Mouse (Mus musculus) frontal cortex, adult (tissue): Measurements from ENCODE around the gene Phf5a.
A peak's percentile ranks its signal among the peaks of the same experiment; 100 is the strongest.
"Not testable (repeated sequence)": the region's sequence is repeated elsewhere in the genome, so short reads cannot be mapped to it uniquely, and the experiment has no call there.

Experiments used
- ATAC-seq: cut with Nextera tagmentation; 2 replicates; pipeline ENCODE4 v1.9.2; 2017; ENCODE audit warnings: mild to moderate bottlenecking, moderate library complexity, mixed read lengths; ENCODE audit not compliant: low TSS enrichment

Gene Phf5a

DNA sequence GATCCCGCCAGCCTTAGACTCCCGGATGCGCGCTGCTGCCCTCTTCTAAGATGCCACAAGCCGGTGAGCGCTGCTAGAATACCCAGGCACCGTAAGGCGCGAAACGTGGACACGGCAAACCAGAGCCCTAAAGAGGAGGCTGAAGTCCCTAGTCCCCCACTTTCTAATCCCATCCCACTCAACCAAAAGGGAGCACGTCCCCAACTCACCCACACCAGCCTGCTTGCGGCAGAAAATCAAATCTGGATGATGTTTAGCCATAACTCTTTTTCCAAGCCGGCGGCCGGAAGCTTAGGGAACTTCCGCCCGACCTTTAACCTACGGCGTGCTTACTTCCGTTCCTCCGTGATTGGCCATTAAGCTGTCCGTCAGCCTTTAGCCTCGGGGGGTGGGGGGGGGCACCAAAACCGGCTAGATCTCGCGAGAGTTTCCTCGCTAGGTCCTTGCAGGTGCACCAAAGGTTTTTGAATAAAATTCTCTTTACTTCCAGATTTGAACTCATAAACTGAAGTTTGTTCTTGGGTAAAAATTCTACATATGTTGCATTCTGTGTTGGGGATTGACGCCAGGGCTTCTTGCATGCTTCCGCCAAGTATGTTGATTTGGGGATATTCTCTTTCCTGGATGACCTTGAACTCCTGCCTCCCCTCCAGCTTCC, at the start of gene Phf5a:
Gene Phf5a (minus strand): TSS at position 308 of the 658 bp plus-strand sequence.
- ATAC-seq = peak; percentile 82

- ATAC-seq = no peak
Observed at GRCm38 (mm10) chr15:81921255-81921654, 49.5 kb upstream of the Phf5a start.

DNA sequence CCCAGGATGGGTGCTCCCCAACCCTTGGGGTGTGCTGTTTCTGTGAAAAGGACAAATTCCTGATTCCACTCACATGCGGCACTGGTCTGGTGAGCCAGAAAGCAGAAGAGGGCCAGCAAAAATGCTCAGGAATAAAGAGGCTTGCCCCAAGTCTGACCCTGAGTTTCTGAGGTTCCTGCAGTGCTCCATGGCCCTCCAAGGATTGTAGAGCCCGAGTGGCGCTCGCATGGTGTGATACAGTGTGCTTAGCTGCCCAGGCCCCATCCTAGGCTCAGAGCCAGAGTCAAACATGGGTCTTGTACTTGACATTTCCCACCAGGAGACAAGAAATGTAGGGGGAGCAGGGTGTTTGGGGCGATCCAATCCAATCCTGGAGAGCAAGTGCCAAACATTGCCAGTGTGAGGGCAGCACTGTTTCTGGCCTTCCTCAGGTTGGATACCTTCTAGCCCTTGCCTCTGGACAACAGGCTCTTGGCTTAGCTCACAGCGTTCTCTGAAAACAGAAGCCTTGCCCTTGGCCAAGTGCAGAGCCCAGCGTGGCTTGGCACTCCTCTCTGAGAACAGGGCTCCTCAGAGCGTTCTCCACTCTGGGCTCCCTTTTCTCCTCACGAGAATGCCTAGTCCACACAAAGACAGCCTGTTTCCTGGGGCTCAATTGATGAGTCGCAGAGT, 49.0 kb upstream of the Phf5a start:
- 0 out of 2 replicates have a peak, but pooled peaks have one; percentile 8 for ATAC-seq

GRCm38 (mm10) chr15:81919062-81919461, 47.4 kb upstream of the Phf5a start:
- no peak for ATAC-seq

DNA sequence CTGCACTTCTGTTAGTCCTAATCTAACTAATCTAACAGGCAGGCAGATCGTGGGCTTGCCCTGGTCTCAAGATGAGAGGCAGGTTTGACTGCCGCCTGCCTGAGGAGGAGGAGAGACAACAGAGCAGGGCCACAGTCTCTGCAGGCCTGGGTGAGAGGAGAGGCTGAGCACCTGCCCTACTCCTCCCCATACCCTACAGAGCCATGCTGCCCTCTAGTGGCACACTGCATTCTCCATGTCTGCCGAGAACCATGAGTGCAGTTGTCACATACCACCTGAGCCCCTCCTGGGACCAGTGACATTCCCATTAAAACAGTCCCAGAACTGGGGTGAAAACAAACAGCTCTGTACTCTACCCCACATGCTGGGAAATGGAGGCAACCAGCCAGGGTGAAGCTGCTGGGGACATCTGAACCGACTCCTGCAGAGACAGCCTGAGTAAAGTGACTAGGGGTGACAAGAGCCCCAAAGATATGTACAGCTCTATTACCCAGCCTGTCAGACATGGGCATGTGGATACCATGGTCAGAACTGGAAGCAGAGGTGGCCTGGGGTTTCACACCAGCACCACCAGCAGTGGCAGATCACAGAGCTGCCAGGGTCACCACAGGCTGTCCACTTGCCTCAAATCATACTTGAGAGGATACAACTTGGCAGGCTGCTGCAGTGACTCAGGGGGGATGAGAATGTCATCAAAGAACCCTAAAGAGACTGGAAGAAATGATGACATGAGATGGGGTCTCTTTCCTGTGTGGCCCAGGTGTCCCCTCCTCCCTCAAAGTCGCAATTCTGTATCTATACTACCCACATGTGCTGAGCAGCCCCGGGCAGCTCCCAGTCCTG, 46.1 kb upstream of the Phf5a start:
- ATAC-seq = peak; percentile 64

GRCm38 (mm10) chr15:81917201-81917600, 45.5 kb upstream of the Phf5a start:
- no peak for ATAC-seq

- no peak for ATAC-seq
Observed at GRCm38 (mm10) chr15:81915663-81916062, 44.0 kb upstream of the Phf5a start.

DNA sequence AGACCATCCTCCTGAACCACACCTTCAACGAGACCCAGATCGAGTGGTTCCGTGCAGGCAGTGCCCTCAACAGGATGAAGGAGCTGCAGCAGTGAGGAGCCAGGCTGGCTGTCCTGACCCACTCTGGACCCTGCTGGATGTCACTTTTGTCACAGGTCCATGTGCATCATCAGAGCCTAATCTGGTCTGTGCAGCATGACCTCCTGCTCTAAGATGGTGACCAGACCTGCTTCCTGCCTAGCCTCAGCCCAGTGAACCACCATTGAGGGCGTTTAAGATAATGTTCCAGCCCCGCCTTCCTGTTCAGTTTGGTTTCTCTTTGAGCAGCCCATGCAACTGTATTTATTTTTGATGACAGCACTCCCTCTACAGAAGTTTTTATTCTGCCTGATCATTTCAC, 43.0 kb upstream of the Phf5a start:
- no peak for ATAC-seq

- no peak for ATAC-seq
Observed at GRCm38 (mm10) chr15:81912498-81912897, 40.8 kb upstream of the Phf5a start.

- not testable (repeated sequence) for ATAC-seq
Observed at GRCm38 (mm10) chr15:81908767-81909166, 37.1 kb upstream of the Phf5a start.

DNA sequence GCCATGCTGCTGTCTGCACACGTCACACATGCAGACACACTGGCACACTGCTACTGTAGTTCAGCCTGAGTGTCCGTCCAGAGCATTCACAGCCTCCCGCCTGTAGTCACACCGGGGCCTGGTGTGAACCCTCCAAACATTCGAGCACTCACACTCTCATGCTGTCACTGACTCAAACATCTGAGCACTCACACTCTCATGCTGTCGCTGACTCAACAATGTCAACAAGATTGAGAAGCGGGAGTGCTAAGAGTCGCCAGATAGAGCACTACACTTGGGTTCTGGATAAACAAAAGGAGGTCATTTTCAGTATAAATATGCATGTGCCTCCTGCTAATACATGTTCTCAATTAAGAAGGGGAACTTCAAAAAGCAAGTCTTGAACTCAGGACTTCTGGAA, 36.2 kb upstream of the Phf5a start:
- no peak for ATAC-seq

DNA sequence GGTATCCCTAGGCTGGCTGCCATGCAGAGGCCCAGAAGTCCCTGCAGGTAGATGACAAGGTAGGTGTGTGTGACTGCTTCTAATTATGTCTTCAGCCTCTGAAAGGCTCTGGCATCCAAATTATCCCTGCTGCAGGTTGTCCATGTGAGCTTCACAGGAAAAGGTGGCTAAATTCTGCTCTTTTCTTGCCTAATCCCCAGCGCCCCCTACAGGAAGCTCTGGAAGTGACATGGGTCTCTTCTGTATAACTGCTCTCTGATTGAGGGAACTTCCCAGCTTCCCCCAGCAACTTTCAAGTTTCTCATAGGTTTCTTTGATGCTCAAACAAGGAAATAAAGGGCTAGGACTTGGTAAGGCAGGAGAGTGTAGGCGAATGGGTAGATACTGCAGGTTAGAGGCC, 33.2 kb upstream of the Phf5a start:
- peak; percentile 69 for ATAC-seq

DNA sequence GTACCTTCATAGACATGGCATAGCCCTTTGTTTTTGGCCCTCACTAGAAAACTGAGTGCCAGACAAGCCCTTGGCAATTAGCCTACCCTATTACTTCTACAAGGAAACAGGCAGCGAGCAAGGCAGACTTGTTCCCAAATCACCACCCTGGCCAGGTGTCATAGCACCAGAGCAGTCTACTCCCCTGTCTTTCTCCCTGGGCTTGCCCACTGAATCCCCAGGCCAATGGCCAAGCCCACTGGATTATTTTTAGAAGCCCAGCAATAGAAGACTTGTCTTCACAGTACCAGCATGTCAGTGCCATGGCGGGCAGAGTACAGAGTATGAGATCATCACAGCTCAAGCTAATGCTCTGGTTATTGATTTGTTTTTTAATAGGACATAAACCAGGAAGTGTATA, 27.0 kb upstream of the Phf5a start:
- ATAC-seq = no peak

- ATAC-seq = no peak
Observed at GRCm38 (mm10) chr15:81897607-81898285, 26.0 kb upstream of the Phf5a start.

DNA sequence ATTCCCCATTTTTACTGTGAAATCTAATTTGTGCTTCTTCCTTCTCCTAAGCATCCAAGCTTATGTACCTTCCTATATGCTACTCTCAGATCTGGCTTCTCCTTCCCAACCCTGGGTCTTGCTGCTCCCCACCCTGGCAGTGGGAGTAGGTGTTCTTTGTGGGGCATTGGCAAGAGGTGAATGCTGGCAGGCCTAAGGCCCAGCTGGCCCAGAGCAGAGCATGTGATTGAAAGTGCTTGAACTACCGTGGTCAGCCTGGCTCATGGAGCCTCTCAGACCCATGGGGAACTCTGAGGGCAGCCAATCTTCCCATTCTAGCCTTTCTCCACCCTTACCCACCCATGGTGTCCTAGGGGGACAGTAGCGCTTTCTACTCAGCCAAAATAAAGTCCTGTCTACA, 24.7 kb upstream of the Phf5a start:
- 0 out of 2 replicates have a peak, but pooled peaks have one; percentile 25 for ATAC-seq

- ATAC-seq = no peak
Observed at GRCm38 (mm10) chr15:81894002-81894401, 22.3 kb upstream of the Phf5a start.

DNA sequence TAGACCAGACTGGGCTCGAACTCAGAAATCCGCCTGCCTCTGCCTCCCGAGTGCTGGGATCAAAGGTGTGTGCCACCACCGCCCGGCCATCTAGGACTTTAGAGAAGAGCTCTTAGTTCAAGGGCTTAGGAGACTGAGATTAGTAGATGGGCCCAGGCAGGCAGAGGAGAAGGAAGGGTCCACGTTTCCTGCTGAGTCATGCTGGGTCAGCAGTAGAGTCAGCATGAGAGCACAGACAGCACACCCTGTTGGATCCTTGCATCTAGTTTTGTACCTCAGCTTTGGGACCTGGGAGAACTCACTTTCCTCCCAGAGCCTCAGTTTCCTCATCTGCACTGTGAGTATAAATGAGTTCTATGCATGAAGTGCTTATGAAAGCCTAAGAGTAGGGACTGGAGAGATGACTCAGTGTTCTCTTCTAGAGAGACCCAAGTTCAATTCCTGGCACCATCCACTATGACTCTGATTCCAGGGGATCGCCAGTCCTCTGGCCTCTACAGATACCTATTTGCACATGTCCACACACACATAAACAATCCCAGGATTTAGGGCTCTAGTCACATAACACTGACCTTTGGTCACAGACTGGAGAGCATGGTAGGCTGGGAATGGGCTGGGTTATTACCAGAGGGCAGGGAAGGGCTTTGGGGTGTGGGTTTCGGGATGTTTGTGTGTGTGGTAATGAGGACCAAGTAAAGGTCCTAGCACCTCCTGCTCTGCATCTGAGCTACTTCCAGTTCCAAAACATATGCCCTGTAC, 20.3 kb upstream of the Phf5a start:
- no peak for ATAC-seq

DNA sequence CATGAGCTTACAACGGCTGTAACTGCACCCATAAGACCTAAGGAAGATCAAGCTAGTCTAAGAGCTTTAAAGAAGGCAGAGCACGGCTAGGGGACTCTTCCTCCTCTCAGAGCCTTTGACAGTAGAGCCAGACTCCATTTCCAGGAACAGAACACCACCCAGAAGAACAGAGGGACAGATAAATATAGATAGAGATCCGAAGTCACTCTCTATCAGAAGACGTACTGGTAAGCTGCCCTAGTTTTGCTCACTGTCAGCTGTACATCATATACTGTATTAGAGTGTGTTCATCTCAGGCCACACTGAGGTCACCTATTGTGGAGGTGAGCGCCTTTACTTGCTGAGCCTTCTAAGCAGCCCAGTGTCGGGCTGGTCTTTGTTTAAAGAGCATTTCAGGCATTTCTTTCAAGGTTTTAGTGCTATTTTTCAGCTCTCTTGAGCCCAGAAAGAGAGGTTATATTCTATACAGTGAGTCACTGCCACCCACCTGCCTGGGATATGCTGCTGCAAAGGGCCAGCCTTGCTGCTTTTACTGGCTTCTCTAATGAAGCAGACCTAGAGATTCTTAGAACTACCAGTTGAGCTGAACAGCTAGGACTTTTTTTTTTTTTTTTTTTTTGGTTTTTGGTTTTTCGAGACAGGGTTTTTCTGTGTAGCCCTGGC, 19.6 kb upstream of the Phf5a start:
- peak; percentile 88 for ATAC-seq

DNA sequence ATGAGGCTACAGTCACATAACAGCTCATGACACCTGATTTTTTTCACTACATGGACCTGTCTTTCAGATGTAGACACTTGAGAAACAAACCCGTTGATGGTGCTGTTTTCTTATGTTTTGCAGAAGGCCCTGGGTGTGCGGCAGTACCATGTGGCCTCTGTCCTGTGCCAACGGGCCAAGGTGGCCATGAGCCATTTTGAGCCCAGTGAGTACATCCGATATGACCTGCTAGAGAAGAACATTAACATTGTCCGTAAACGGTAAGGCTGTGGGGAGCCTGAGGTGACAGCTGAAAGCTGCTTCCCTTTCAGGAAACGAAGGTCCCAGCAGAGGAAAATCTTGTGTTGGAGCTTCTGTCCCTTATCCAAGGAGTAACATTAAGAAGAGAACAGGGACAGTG, 17.5 kb upstream of the Phf5a start:
- ATAC-seq = no peak

GRCm38 (mm10) chr15:81886795-81887550, 15.3 kb upstream of the Phf5a start:
- ATAC-seq = 0 out of 2 replicates have a peak, but pooled peaks have one; percentile 16
